Mouse (Mus musculus) right cerebral cortex, postnatal 10 days (tissue): Measurements from ENCODE around the gene Pfkfb4.

Experiments
- DNase-seq, 2 experiments: peaks; one replicate each; pipeline ENCODE4 v3.0.0; 2021; ENCODE audit warnings: low spot score in 2 of 2

The Pfkfb4 gene

GRCm38 (mm10) chr9:109057543-109057942 is 66.0 kb downstream of the Pfkfb4 start:
- DNase-seq, result peak; percentile 14 to 21

GRCm38 (mm10) chr9:109058006-109058765 is 66.6 kb downstream of the Pfkfb4 start:
- DNase-seq, result peak in 1 of 2 experiments; percentile 28

GRCm38 (mm10) chr9:109059136-109059903 is 67.7 kb downstream of the Pfkfb4 start, which contains the start of gene Trex1:
TSS of gene Trex1 (minus strand) at chr9:109059734.
- DNase-seq, result peak; percentile 91 to 92

- DNase-seq, result peak; percentile 49 to 65
These were observed 68.8 kb downstream of the Pfkfb4 start for GRCm38 (mm10) chr9:109060184-109060897.

DNA sequence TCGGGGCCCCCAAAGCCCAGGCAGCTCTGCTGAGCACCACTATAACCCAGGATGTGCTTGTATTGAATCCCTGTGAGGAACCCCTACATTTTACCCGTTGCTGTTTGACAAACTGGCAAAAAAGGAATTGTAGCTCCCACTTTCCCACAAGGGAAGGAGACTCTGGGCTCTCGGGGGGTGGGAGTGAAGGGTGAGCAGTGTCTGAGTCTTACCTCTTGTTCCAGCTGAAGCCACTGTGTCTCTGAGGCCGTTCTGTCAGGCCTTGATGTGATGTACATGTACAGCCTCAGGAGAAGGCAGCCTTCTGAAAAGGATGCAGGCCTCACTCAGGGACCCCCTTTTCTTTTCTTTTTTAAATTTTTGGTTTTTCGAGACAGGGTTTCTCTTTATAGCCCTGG is 69.3 kb downstream of the Pfkfb4 start:
- peak in 1 of 2 experiments; percentile 18 for DNase-seq

GRCm38 (mm10) chr9:109068095-109068735 is 76.6 kb downstream of the Pfkfb4 start:
- no peak for DNase-seq

DNA sequence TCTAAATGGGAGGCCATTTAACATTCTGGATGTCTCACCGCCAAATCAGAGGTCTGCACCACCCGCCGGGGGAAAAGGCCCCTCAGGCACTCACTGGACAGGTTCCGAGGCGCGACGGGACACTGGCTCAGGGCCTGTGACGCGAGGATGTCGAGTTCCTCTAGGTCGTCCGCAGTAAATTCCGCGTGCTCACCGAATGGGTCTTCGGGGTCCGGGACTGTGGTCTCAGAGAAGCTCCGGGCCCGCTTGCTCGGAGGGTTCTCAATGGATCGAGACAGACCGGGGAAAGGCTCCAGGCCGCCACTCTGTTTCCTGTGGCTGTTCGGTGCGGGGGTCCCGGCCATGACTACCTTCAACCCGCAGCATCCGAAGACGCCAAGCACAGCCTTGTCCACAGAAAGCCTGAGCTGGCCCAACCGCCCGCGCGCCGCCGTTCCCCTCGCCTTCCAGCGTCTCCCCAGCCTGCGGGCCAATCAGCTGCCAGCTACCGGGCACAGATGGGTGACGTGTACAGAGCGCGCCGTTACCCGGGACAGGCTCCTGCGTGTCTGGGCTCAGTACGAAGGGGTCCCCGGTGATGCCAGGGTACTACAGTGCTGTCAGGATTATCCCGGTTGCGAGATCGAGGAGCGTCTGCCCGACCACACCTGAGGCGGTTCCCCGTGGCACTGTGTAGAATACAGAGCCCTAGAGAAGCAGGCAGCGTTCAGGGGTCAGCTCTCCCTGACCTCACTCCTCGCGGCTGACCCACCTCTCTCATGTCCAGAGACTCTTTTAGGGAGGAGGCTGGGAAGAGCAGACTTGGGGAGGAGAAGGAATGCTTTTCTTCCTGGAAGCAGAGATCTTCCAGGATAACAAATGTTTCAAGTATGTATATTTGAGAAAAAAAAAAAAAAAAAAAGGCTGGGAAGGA is 82.3 kb downstream of the Pfkfb4 start, which contains the start of gene Atrip:
Gene Atrip, minus strand, starts transcription at position 464 of the 913 bp plus-strand sequence.
- DNase-seq, result peak; percentile 97

DNA sequence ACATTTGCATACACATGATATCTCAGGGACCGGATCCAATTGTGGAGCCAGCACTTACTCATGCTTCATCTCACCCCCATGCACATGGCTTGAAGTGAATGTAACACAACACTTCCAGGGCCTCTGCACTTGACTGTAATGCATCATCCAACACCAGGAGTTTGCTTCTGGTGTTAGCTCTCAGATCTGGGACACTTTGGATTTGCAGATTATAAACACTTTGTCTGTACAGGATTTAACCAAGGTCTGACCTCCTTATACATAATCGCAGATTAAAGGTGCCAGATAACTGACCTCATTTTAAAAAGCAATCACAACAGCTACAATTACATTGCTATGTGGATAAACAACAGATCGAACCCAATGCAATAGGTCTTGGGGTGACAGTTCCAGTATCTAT is 88.9 kb downstream of the Pfkfb4 start:
- DNase-seq, result no peak

DNA sequence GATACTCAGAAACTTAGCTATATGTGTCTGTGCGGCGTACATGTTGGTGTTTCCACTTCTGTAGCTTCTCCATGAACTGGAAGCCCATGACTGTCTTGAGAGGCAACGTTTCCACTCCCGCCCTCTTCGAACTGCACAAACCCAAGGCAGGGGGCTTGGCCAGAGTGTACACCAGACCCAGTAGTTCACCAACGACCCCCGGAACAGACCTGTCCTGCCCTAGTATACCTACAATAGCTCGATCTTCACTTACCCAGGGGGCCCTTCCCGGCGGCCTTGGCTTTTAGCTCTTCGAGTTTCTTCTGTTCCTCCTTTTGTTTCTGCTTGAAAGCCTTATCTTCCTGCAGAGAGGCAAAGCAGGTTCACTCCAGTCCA is 90.2 kb downstream of the Pfkfb4 start:
- DNase-seq, result no peak
